Mouse (Mus musculus) MEL (cell line): ENCODE results near the gene Tmem106a.

ENCODE experiments used
- CTCF ChIP-seq, 3 experiments: IDR thresholded peaks in 2 of 3; conservative IDR thresholded peaks in 1 of 3; 2 replicates each; pipeline ENCODE4 v1.5.1; 2011 to 2012; ENCODE audit warnings: low read length in 3 of 3, low read depth in 2 of 3, mild to moderate bottlenecking in 2 of 3, improper control_type of control experiment in 1 of 3, inconsistent platforms in 1 of 3, mixed read lengths in 1 of 3, moderate library complexity in 1 of 3; ENCODE audit not compliant: control insufficient read depth in 1 of 3, insufficient read depth in 1 of 3, poor library complexity in 1 of 3, severe bottlenecking in 1 of 3
- POLR2A ChIP-seq, 2 experiments: IDR thresholded peaks; 2 replicates each; pipeline ENCODE4 v1.6.1; 2011 to 2012; ENCODE audit warnings: low read length in 2 of 2, mild to moderate bottlenecking in 2 of 2, control low read depth in 1 of 2, improper control_type of control experiment in 1 of 2, low read depth in 1 of 2, moderate library complexity in 1 of 2; ENCODE audit not compliant: control insufficient read depth in 1 of 2, insufficient read depth in 1 of 2, poor library complexity in 1 of 2
- POLR2AphosphoS5 ChIP-seq: IDR thresholded peaks from 2 replicates; pipeline ENCODE4 v1.6.1; 2012; ENCODE audit warnings: low read depth, borderline replicate concordance, mild to moderate bottlenecking, inconsistent platforms, low read length, moderate library complexity, mixed read lengths
- UBTF ChIP-seq: IDR thresholded peaks from 2 replicates; pipeline ENCODE4 v1.6.1; 2012; ENCODE audit warnings: low read depth, mild to moderate bottlenecking, inconsistent platforms, low read length, improper control_type of control experiment, moderate library complexity, borderline replicate concordance; ENCODE audit not compliant: insufficient read depth

- no peak for TF ChIP-seq POLR2A (IDR thresholded peaks at IDR 0.05; ENCODE audit: control insufficient read depth in 1 of 2, insufficient read depth in 1 of 2, low read depth in 1 of 2, low read length in 2 of 2, poor library complexity in 1 of 2)
- no peak for TF ChIP-seq CTCF (IDR thresholded peaks at IDR 0.05 in 2 of 3, conservative IDR thresholded peaks at IDR 0.05 in 1 of 3; ENCODE audit: control insufficient read depth in 1 of 3, insufficient read depth in 1 of 3, low read depth in 2 of 3, low read length in 3 of 3, poor library complexity in 1 of 3, severe bottlenecking in 1 of 3)
- TF ChIP-seq UBTF = no peak
- TF ChIP-seq POLR2AphosphoS5 = no peak
Observed at GRCm38 (mm10) chr11:101581081-101581764, 819 bp upstream of the Tmem106a start.
